Mouse (Mus musculus) hindbrain, embryonic 13.5 days (tissue): ENCODE results near the gene Uimc1. TPM values are rescaled to one million over a fixed set of nuclear protein-coding genes. Genes with fewer than 3 reads are reported as not detected.
"Not testable (repeated sequence)": the region's sequence is repeated elsewhere in the genome, so short reads cannot be mapped to it uniquely, and the experiment has no call there.

Experiments used
- ATAC-seq: fragments of 200-750 bp; cut with Nextera tagmentation; 2 replicates; pipeline ENCODE4 v1.8.0; 2017; ENCODE audit warnings: moderate TSS enrichment; ENCODE audit not compliant: low FRiP score
- H3K27ac ChIP-seq: fragments of 300-500 bp; sonication (generic); 2 replicates; pipeline ENCODE4 v1.5.1; 2015; ENCODE audit warnings: inconsistent platforms, mild to moderate bottlenecking, moderate library complexity
- H3K27me3 ChIP-seq: fragments of 300-500 bp; sonication (generic); 2 replicates; pipeline ENCODE4 v1.6.1; 2015; ENCODE audit warnings: mild to moderate bottlenecking, inconsistent platforms
- H3K36me3 ChIP-seq: fragments of 300-500 bp; sonication (generic); 2 replicates; pipeline ENCODE4 v1.6.1; 2015; ENCODE audit warnings: mild to moderate bottlenecking, inconsistent platforms
- H3K4me1 ChIP-seq: fragments of 300-500 bp; sonication (generic); replicated peaks from 2 replicates; pipeline ENCODE4 v1.6.1; 2015; ENCODE audit warnings: inconsistent platforms
- H3K4me2 ChIP-seq: fragments of 300-500 bp; sonication (generic); 2 replicates; pipeline ENCODE4 v1.6.1; 2015; ENCODE audit warnings: inconsistent platforms, mild to moderate bottlenecking, moderate library complexity
- H3K4me3 ChIP-seq: fragments of 300-500 bp; sonication (generic); 2 replicates; pipeline ENCODE4 v1.5.1; 2015; ENCODE audit warnings: mild to moderate bottlenecking, inconsistent platforms
- H3K9ac ChIP-seq: fragments of 300-500 bp; sonication (generic); 2 replicates; pipeline ENCODE4 v1.6.1; 2015; ENCODE audit warnings: mild to moderate bottlenecking, inconsistent platforms
- H3K9me3 ChIP-seq: fragments of 300-500 bp; sonication (generic); 2 replicates; pipeline ENCODE4 v1.6.1; 2016; ENCODE audit warnings: inconsistent platforms
- WGBS: fragments of 180-500 bp; shearing (Covaris S2); methylation state at CpG from one replicate; pipeline ENCODE4 v1.1.7; 2015; 5-methylcytosine and 5-hydroxymethylcytosine counted together
- polyA plus RNA-seq: library from polyadenylated mRNA; unstranded; fragments of >200 nt; fragmentation: Nextera tagmentation; extraction: Ambion mirVana; gene quantifications from 2 replicates; pipeline ENCODE4 v1.2.1, GENCODE M21; 2015

The Uimc1 gene
- polyA plus RNA-seq, 1 experiment from 2014 or later = 20.0 TPM

DNA sequence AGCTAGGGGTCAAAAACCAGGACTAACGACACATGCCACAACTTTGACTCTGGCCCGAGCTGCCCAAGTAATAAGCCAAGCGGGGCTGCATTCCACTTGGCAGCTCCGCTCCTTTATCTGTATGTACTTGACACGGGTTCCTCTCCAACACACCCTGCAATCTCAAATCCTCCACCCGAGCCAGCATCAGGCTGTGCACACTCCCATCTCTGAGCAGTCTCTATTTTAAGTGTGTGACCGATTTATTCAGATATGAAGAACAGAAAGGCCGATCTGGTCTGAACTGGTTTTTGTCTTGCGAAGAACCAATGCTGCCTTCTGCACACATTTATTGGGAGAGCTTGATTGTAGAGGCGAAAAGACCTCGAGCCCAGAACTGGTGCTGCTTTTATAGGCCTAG, 1.5 kb upstream of the Uimc1 start:
- 93% methylated on average over 11 of the region's 11 CpGs for WGBS
- Histone ChIP-seq H3K4me1 (peaks cover 16% of the 10 kb centered on the region), H3K9ac (no peak overlapping the region), H3K36me3 (no peaks in the 10 kb centered on the region), H3K4me2 (no peak overlapping the region), H3K27me3 (no peaks in the 10 kb centered on the region), H3K9me3 (no peaks in the 10 kb centered on the region), H3K4me3 (no peak overlapping the region), H3K27ac (no peak overlapping the region)
- ATAC-seq = no peak

GRCm38 (mm10) chr13:55099066-55099725, 904 bp downstream of the Uimc1 start:
- peak overlapping the region; percentile 62 for H3K4me2 ChIP-seq
- no peaks in the 10 kb centered on the region for H3K9me3 ChIP-seq
- 36% methylated on average over 20 of the region's 20 CpGs for WGBS
- no peaks in the 10 kb centered on the region for H3K27me3 ChIP-seq
- H3K4me3 ChIP-seq = peak overlapping the region; percentile 78
- H3K27ac ChIP-seq = peak overlapping the region; percentile 94
- no peak for ATAC-seq
- peaks cover 6% of the 10 kb centered on the region for H3K4me1 ChIP-seq
- H3K9ac ChIP-seq = peak overlapping the region; percentile 93
- no peaks in the 10 kb centered on the region for H3K36me3 ChIP-seq

- H3K27me3 ChIP-seq, H3K4me3 ChIP-seq, H3K36me3 ChIP-seq, H3K4me1 ChIP-seq, ATAC-seq, H3K4me2 ChIP-seq, H3K9ac ChIP-seq, H3K27ac ChIP-seq, H3K9me3 ChIP-seq: not testable (repeated sequence)
- WGBS = 90% methylated on average over 3 of the region's 3 CpGs
Measured at GRCm38 (mm10) chr13:55097841-55098240, 2.3 kb downstream of the Uimc1 start.

DNA sequence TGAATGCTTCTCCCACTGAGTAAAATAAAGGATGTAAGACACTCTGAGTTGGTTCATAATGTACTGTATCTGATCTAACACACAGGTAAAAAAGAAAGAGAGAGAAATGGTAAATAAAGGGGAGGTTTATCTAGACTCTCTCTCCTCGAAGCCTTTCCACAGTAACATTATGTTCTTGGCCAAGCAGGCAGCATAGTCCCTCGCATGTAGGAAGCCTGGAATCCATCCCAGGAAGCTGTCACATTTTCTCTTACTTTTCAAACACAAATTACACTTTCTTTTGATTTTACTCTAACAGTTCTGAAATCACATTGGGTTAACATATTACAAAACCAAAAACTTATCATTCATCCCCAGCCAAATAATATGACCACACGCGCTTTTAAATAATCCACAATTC, 7.5 kb downstream of the Uimc1 start:
- H3K4me1 ChIP-seq = no peaks in the 10 kb centered on the region
- no peak overlapping the region for H3K4me2 ChIP-seq
- H3K9me3 ChIP-seq = no peaks in the 10 kb centered on the region
- no peak overlapping the region for H3K9ac ChIP-seq
- ATAC-seq = no peak
- no peak overlapping the region for H3K4me3 ChIP-seq
- 92% methylated on average over 4 of the region's 4 CpGs for WGBS
- H3K36me3 ChIP-seq = peaks cover 8% of the 10 kb centered on the region
- no peaks in the 10 kb centered on the region for H3K27me3 ChIP-seq
- H3K27ac ChIP-seq = no peak overlapping the region

GRCm38 (mm10) chr13:55075597-55075996, 24.5 kb downstream of the Uimc1 start:
- no peak overlapping the region for H3K4me3 ChIP-seq
- 45% methylated on average over 5 of the region's 5 CpGs for WGBS
- no peak overlapping the region for H3K27ac ChIP-seq
- no peak overlapping the region for H3K4me2 ChIP-seq
- H3K36me3 ChIP-seq = peaks cover 20% of the 10 kb centered on the region
- no peak overlapping the region for H3K9ac ChIP-seq
- no peaks in the 10 kb centered on the region for H3K4me1 ChIP-seq
- H3K27me3 ChIP-seq = no peaks in the 10 kb centered on the region
- ATAC-seq = no peak
- H3K9me3 ChIP-seq = no peaks in the 10 kb centered on the region

GRCm38 (mm10) chr13:55071322-55071721, 28.8 kb downstream of the Uimc1 start:
- Histone ChIP-seq H3K9ac (no peak overlapping the region), H3K27ac (no peak overlapping the region), H3K4me2 (no peak overlapping the region), H3K27me3 (no peaks in the 10 kb centered on the region), H3K9me3 (no peaks in the 10 kb centered on the region), H3K36me3 (peaks cover 11% of the 10 kb centered on the region), H3K4me1 (no peaks in the 10 kb centered on the region), H3K4me3 (no peak overlapping the region)
- no peak for ATAC-seq
- whole genome bisulfite sequencing = 4% methylated on average over 3 of the region's 3 CpGs

- WGBS = 71% methylated on average over 7 of the region's 7 CpGs
- Histone ChIP-seq H3K27me3 (no peaks in the 10 kb centered on the region), H3K36me3 (no peaks in the 10 kb centered on the region), H3K4me1 (no peaks in the 10 kb centered on the region), H3K4me3 (no peak overlapping the region), H3K9ac (no peak overlapping the region), H3K9me3 (no peaks in the 10 kb centered on the region), H3K4me2 (no peak overlapping the region), H3K27ac (no peak overlapping the region)
- no peak for ATAC-seq
Measured at GRCm38 (mm10) chr13:55069719-55070118, 30.4 kb downstream of the Uimc1 start.

GRCm38 (mm10) chr13:55063276-55063675, 36.8 kb downstream of the Uimc1 start:
- WGBS = 86% methylated on average over 2 of the region's 2 CpGs
- no peak for ATAC-seq
- no peaks in the 10 kb centered on the region for H3K9me3 ChIP-seq
- no peak overlapping the region for H3K9ac ChIP-seq
- no peaks in the 10 kb centered on the region for H3K27me3 ChIP-seq
- H3K4me1 ChIP-seq = no peaks in the 10 kb centered on the region
- no peak overlapping the region for H3K27ac ChIP-seq
- no peak overlapping the region for H3K4me2 ChIP-seq
- H3K36me3 ChIP-seq = 0 out of 2 replicates have a peak, but pooled peaks cover under 1% of the 10 kb centered on the region
- H3K4me3 ChIP-seq = no peak overlapping the region

GRCm38 (mm10) chr13:55058042-55058441, 42.1 kb downstream of the Uimc1 start:
- no peak overlapping the region for H3K27ac ChIP-seq
- H3K4me1 ChIP-seq = no peaks in the 10 kb centered on the region
- H3K4me2 ChIP-seq = no peak overlapping the region
- 97% methylated on average over 2 of the region's 2 CpGs for WGBS
- H3K9ac ChIP-seq = no peak overlapping the region
- H3K27me3 ChIP-seq = no peaks in the 10 kb centered on the region
- 0 out of 2 replicates have a peak, but pooled peaks cover 3% of the 10 kb centered on the region for H3K9me3 ChIP-seq
- H3K36me3 ChIP-seq = peaks cover 10% of the 10 kb centered on the region
- no peak for ATAC-seq
- no peak overlapping the region for H3K4me3 ChIP-seq

GRCm38 (mm10) chr13:55047706-55048105, 52.4 kb downstream of the Uimc1 start:
- no peak overlapping the region for H3K4me3 ChIP-seq
- H3K27me3 ChIP-seq = no peaks in the 10 kb centered on the region
- peaks cover 7% of the 10 kb centered on the region; the same call in 1 of the 2 replicates for H3K36me3 ChIP-seq
- H3K4me1 ChIP-seq = peaks cover 8% of the 10 kb centered on the region; the same call in 1 of the 2 replicates
- H3K9me3 ChIP-seq = no peaks in the 10 kb centered on the region
- no peak for ATAC-seq
- WGBS = 40% methylated on average over 3 of the region's 3 CpGs
- H3K4me2 ChIP-seq = no peak overlapping the region
- no peak overlapping the region for H3K27ac ChIP-seq
- no peak overlapping the region for H3K9ac ChIP-seq

DNA sequence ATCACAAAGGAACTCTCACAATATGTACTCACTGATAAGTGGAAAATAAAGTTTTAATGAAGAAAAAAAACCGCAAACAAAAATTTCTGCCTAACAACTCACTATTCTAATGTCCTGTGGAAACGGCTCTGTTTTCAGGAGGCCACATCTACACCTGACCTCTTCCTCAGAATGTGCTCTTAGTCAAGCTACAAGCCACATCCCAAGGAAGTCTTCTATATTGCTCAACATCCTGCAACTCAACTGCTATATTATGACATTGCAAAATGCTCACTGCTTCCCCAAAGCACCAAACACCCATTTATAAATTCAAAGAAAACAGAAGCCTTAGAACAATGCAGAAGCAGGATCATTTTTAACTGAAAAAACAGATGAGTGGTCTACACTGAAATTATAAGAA, 60.1 kb downstream of the Uimc1 start:
- H3K4me3 ChIP-seq = no peak overlapping the region
- WGBS = 97% methylated on average over 2 of the region's 2 CpGs
- no peaks in the 10 kb centered on the region for H3K4me1 ChIP-seq
- no peak overlapping the region for H3K4me2 ChIP-seq
- H3K27ac ChIP-seq = no peak overlapping the region
- H3K36me3 ChIP-seq = peaks cover 11% of the 10 kb centered on the region
- no peaks in the 10 kb centered on the region for H3K27me3 ChIP-seq
- H3K9me3 ChIP-seq = no peaks in the 10 kb centered on the region
- H3K9ac ChIP-seq = no peak overlapping the region
- ATAC-seq = no peak

- H3K9me3 ChIP-seq = no peaks in the 10 kb centered on the region
- WGBS = 85% methylated on average over 2 of the region's 2 CpGs
- H3K27me3 ChIP-seq = no peaks in the 10 kb centered on the region
- no peak overlapping the region for H3K4me3 ChIP-seq
- no peak overlapping the region for H3K9ac ChIP-seq
- H3K36me3 ChIP-seq = peaks cover 23% of the 10 kb centered on the region
- H3K27ac ChIP-seq = no peak overlapping the region
- no peak for ATAC-seq
- no peaks in the 10 kb centered on the region for H3K4me1 ChIP-seq
- no peak overlapping the region for H3K4me2 ChIP-seq
Measured at GRCm38 (mm10) chr13:55024215-55024614, 75.9 kb downstream of the Uimc1 start.

- ATAC-seq = no peak
- no peak overlapping the region for H3K27ac ChIP-seq
- H3K27me3 ChIP-seq = no peaks in the 10 kb centered on the region
- H3K9me3 ChIP-seq = no peaks in the 10 kb centered on the region
- no peak overlapping the region for H3K9ac ChIP-seq
- H3K4me1 ChIP-seq = no peaks in the 10 kb centered on the region
- H3K4me2 ChIP-seq = no peak overlapping the region
- H3K36me3 ChIP-seq = peaks cover 10% of the 10 kb centered on the region
- H3K4me3 ChIP-seq = no peak overlapping the region
- WGBS = 78% methylated on average over 9 of the region's 9 CpGs
Measured at GRCm38 (mm10) chr13:55022715-55023114, 77.4 kb downstream of the Uimc1 start.
